Mouse (Mus musculus): ENCODE measurements at regions not wholly inside any gene's neighbourhood (a gene's known extent, or its start where the extent isn't known, plus 50 kb on each side); places are given as distances from the start of the nearest gene placed in this dataset.

- TF ChIP-seq CTCF (conservative IDR thresholded peaks at IDR 0.05 in 1 of 2, IDR thresholded peaks at IDR 0.05 in 1 of 2; ENCODE audit: low read depth in 2 of 2, low read length in 2 of 2) (no peak), KAT2A (IDR thresholded peaks at IDR 0.05; ENCODE audit: insufficient replicate concordance, low read length) (no peak), EP300 (IDR thresholded peaks at IDR 0.05; ENCODE audit: low read length) (no peak), BHLHE40 (IDR thresholded peaks at IDR 0.05; ENCODE audit: low read depth, low read length) (no peak), POLR2A (IDR thresholded peaks at IDR 0.05; ENCODE audit: low read depth, low read length) (no peak), MAZ (IDR thresholded peaks at IDR 0.05; ENCODE audit: low read depth, low read length) (no peak), ZKSCAN1 (IDR thresholded peaks at IDR 0.05; ENCODE audit: borderline replicate concordance, low read depth, low read length) (no peak), MAFK (IDR thresholded peaks at IDR 0.05; ENCODE audit: insufficient replicate concordance, low read length) (no peak), ZNF384 (IDR thresholded peaks at IDR 0.05; ENCODE audit: low read depth, low read length) (no peak), MAX (IDR thresholded peaks at IDR 0.05; ENCODE audit: low read length) (no peak)
Measured at GRCm38 (mm10) chr6:148595009-148595770, 151.0 kb upstream of the Tmtc1 start.
